Mouse (Mus musculus) kidney, postnatal 4 days (tissue): Measurements from ENCODE around the gene Jam3.
"Not testable (repeated sequence)": the region's sequence is repeated elsewhere in the genome, so short reads cannot be mapped to it uniquely, and the experiment has no call there.

Experiments used
- DNase-seq, 2 experiments: peaks; one replicate each; pipeline ENCODE4 v3.0.0; 2021; ENCODE audit warnings: mixed read lengths in 2 of 2

Gene Jam3

GRCm38 (mm10) chr9:27166981-27167380 lies 11.8 kb upstream of the Jam3 start:
- DNase-seq = no peak

DNA sequence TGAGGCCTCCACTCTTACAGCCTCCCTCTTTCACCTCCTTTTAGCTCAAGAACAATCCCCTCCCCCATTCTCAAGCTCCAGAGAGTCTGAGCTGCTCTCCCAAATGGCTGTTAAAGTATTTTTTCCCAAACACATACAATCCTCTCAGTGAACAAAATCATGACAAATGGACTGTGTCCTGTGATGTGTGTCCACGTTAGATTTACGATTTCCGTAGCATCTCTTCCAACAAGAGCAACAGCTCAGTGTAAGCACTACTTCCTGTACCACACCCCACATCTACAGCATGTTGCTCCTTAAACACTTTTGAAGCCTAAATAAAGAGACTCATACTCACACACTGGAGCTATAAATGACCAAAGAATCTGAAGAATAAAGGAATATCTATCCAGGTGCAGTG lies 10.4 kb upstream of the Jam3 start:
- no peak for DNase-seq

GRCm38 (mm10) chr9:27164957-27165356 lies 9.7 kb upstream of the Jam3 start:
- no peak for DNase-seq

DNA sequence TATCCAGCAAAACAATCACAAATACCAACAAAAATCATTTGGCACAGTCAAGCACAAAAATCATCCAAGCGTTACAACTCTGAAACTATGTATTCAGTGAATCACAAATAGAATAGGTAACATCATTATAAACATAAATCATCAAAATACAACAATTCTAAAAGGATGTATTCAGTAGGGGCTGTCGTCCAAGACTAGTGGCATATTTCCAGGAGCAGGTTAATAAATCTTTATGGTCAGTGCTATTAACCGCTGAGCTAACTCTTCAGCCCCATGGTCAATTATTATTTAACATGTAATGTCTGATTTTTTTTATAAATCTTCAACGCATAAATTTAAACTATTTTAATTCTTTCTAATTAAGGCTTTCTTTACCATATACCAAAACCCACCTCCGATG lies 8.4 kb upstream of the Jam3 start:
- not testable (repeated sequence) for DNase-seq

GRCm38 (mm10) chr9:27153861-27154260 lies 1.4 kb downstream of the Jam3 start:
- no peak for DNase-seq

DNA sequence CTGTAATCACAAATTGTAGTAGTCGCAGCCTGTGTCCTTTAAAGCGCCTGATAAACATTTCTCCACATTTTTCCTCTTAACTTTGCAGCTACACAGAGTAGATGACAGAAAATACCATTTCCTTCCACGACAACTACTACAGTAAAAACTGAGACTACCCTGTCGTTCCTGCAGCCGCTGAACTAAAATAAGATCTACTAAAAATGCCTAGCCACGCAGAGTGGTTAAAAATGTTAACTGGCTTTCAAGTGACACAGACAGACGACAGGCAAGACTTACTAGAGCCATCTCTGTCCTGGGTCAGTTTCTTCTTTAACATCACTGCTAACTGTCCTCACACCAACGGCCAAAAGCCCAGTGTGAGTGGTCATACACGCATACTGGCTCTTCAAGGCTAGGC lies 5.4 kb downstream of the Jam3 start:
- no peak for DNase-seq

GRCm38 (mm10) chr9:27148631-27149471 lies 6.4 kb downstream of the Jam3 start:
- peak; percentile 40 to 66 for DNase-seq

DNA sequence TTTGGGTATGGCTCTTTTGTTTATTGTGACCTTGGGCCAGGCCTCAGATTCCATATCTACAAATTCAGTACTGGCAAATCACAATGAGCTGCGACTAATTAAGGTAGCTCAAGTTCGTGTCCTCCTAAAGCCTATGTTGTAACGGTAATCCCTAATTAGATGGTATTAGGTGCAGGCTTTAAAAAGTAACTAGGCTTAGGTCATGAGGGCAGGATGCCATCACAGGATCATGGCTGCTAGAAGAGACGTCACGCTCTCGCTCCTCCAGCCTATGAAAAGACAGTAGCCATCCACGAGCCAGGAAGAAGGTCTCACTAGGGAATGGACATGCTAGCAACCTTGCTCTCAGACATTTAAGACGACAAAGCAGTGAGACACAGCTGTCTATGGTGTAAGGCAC lies 7.3 kb downstream of the Jam3 start:
- DNase-seq = no peak

DNA sequence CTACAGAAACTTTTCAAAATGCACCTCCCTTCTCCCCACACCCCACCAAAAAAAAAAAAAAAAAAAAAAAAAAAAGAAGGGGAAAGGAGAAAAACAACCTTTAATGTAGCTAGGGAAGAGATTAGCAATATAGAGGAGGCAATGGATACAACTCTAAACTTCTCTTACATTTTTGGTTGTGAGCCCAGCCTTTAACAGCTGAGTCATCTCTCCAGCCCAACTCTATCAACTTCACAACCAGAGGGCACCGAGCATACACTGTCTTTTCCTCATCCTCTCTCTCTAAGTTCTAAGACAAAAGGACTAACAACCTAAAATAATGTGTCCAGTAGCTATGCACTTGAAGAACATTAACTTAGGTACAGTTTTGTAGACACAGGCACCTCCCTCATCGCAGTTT lies 8.4 kb downstream of the Jam3 start:
- DNase-seq = no peak

GRCm38 (mm10) chr9:27144996-27145395 lies 10.2 kb downstream of the Jam3 start:
- no peak for DNase-seq

GRCm38 (mm10) chr9:27144271-27144840 lies 10.9 kb downstream of the Jam3 start:
- DNase-seq = no peak

DNA sequence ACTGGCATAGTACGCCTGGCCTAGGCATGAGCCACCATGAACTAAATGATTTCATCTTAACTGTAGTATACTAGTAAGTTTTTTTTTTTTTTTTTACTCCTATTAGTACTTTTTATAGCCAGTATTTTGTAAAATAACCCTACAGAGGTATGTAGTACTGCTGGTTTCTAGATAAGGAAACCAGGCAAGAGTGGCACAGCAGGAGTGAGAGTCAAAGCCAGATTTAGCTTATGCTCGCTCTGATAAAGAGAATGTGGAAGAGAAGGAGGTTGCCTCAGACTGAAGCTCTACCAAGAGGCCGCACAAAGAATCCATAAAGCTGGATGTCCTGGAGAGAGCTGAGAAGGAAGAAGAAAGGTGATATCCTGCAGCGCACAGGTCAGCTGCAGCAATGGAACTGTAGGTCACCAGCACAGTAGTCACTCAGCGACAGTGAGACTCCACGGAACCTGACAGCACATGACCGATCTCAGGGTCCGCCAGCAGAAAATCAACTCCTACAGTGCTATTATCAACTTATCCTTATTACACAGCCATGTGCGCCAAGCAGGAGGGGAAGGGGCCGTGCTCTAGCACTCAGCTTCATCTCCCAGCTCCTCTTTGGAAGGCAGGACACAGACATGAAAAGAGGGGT lies 14.7 kb downstream of the Jam3 start:
- no peak for DNase-seq

GRCm38 (mm10) chr9:27136651-27137050 lies 18.6 kb downstream of the Jam3 start:
- no peak for DNase-seq

- no peak for DNase-seq
These were observed 19.8 kb downstream of the Jam3 start for GRCm38 (mm10) chr9:27135372-27135771.

GRCm38 (mm10) chr9:27134410-27134809 lies 20.8 kb downstream of the Jam3 start:
- peak; percentile 72 to 73 for DNase-seq

DNA sequence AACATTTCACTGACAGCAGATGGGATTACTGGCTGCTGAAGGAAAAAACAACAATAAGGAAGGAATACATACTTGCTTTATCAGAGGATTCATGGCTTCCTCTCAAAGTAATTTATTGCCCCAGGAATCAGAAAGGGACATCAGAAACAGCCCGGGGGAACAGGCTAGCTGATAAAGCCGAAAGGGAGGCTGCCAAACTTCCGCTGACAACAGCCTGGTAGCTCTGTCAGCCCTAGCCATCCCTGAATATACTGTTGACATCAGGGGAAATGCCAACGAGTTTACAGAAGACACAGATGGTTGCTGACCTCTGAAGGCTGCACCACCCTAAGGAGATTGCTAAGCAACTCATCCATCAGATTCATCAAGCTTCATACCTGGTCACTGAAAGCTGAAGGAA lies 26.6 kb downstream of the Jam3 start:
- peak in 1 of 2 experiments; percentile 30 for DNase-seq

- peak; percentile 25 to 37 for DNase-seq
These were observed 28.7 kb downstream of the Jam3 start for GRCm38 (mm10) chr9:27126543-27126942.

DNA sequence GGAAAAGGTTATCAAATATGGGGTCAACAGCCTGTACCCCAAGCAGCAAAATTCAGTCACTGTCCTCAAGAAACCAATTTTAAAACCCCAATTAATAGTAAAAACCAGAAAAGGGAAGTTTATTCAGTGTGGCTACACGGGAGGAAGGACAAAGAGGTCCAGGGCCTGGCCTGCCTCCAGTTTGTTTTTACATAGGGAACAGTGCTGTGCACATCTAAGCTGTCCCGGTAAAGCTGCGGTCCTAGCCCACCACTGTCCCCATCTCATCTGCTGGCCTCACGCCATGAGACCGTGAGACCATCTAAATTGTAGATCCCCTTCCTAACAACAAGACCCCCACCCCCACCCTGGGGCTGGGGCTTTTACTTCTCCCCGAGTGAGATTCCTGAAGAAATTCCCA lies 29.8 kb downstream of the Jam3 start:
- DNase-seq = no peak

DNA sequence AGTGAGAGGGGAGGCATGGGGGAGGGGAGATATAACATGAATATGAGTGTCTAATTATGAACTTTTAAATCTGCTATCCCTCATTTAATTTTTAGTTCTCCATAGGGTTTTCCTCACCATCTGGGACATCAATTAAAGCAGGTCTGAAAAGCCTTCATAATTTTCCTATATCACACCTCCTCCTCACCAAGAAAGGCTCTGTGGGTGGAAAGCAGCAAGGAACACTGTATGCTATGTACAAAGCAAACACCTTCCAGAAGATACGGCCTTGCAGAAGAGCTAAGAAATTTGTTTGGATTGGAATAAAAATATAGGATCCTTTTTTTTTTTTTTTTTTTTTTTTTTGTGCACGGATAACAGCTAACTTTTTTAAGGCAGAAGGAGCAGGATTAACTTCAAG lies 31.3 kb downstream of the Jam3 start:
- no peak for DNase-seq

DNA sequence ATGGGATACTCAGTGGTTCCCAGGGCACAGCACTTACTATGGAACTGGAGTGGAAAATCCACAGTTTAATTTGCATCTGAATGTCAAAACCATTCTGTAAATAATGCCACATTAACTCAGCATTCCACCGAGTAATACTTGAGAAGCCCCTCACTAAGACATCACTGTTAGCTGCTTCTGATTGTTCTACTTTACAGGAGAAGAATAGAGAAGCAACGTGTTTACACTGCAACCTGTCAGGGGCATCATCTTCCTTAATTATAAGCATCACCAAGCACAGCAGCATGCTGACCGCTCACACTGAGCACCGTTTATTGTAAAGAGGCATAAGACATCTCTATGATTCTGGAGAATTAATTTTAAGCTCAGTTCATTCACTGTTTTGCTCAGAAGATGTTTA lies 32.3 kb downstream of the Jam3 start:
- no peak for DNase-seq

DNA sequence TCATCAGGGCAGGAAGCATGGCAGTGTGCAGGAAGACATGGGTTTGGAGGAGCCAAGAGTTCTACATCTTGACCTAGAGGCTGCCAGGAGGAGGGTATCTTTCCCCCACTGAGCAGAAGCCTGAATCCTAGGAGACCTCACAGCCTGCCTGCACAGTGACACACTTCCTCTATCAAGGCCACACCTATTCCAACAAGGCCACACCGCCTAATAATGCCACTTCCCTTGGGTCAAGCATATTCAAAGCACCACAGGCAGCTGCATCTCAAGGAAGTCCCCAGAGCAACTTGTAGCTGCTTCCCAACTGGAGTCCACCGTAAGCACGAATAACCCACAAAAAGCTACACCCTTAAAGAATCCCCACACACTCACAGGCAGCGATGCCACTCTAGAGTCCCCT lies 33.1 kb downstream of the Jam3 start:
- no peak for DNase-seq

DNA sequence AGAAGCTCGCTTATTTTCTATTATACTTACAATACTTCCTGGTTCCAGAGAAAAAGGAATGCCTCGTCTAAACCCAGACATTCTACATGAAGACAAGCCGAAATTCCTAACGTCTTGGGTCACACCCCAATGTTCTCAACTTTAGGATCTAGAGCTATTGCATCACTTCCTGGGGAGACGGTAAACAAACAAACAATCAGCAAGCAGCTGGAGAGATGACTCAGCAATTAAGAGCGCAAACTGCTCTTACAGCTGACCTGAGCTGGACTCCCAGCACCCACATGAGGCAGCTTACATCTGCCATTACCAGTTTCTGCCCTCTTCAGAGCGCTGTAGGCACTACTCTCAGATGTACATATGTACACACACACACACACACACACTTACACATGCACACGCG lies 34.0 kb downstream of the Jam3 start:
- no peak for DNase-seq

GRCm38 (mm10) chr9:27111756-27112155 lies 43.5 kb downstream of the Jam3 start:
- DNase-seq = no peak

GRCm38 (mm10) chr9:27110681-27111080 lies 44.5 kb downstream of the Jam3 start:
- DNase-seq = no peak
